Mouse (Mus musculus) gastrocnemius, adult 2 months (tissue): Measurements from ENCODE around the gene Slc25a39. TPM values are rescaled to one million over a fixed set of nuclear protein-coding genes. Genes with fewer than 3 reads are reported as not detected.

Experiments used
- DNase-seq: peaks from one replicate; pipeline ENCODE4 v3.0.0; 2022
- H3K27ac ChIP-seq: fragments of 200-600 bp; 2 replicates; pipeline ENCODE4 v1.8.1; 2022; ENCODE audit warnings: mild to moderate bottlenecking
- H3K4me3 ChIP-seq: fragments of 200-600 bp; 2 replicates; pipeline ENCODE4 v1.8.1; 2022; ENCODE audit warnings: mild to moderate bottlenecking, moderate library complexity
- CTCF ChIP-seq: fragments of 200-600 bp; IDR thresholded peaks from 2 replicates; pipeline ENCODE4 v1.8.1; 2022; ENCODE audit warnings: antibody characterized with exemption, mild to moderate bottlenecking, moderate library complexity
- intact Hi-C: fragments of 180-260 bp; cut with DNase I; formaldehyde crosslinking; loops from one replicate; pipeline ENCODE4 v1.15.1; 2025
- total RNA-seq, 2 experiments: library from RNA; stranded (reverse); gene quantifications; 2 replicates each; pipeline ENCODE4 v1.2.3; 2021

Gene Slc25a39
- total RNA-seq, 2 experiments from 2014 or later = 51.4 to 76.4 TPM

DNA sequence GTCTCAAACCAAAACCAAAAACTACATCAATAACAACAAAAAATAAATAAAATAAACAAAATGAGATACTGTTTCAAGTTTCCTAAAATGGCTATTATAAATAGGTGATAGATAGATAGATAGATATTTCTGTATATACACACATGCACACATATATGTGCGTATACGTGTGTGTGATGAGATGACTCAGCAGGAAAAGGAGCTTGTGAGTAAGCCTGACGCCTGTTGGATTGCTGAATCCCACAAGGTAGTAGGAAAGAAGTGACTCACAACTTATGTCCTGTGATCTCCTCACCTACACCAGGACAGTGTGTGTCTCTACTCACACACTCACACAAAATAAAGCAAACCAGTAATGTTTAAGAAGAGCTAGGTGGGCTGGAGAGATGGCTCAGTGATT, 25.0 kb downstream of the Slc25a39 start:
- TF ChIP-seq CTCF = no peak
- Histone ChIP-seq H3K27ac (no peak overlapping the region), H3K4me3 (no peak overlapping the region)
- DNase-seq = no peak
- intact Hi-C loops = no loop called here

DNA sequence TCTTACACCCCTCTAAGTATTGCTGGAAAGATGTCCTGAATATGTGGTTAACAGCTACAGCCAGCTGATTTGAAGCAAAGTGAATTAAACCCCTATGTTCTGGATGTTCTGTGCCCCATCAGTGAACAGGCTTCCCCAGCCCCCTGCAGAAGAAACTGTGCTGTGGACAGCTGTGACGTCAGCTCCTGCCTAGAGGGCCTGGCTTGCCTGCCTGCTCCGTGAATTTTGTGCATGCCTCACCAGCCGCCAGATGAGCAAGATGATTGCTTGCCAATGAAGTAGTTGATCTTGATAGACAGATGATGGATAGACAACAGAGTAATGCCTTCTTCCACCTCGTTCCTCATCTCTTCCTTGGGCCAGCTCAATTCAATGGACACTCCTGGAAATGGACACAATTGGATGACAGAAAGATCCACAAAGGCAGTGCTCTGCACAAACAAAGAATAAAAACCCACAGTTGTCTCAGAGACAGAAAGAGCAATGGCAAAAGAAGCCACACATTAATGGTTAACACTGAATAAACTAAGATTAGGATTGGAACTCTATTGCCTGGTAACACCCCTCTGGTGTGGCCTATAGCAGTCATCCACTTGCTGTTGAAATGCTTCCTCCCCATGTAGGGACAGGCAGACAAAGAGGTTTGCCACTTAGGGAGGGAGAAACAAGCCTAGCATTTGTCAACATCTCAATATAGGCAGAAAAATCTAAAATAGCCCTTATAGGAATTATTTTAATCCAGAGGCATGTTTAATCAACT, 26.2 kb downstream of the Slc25a39 start:
- H3K27ac ChIP-seq = no peak overlapping the region
- H3K4me3 ChIP-seq = no peak overlapping the region
- TF ChIP-seq CTCF = no peak
- peak; percentile 4 for DNase-seq
- intact Hi-C loops = no loop called here

DNA sequence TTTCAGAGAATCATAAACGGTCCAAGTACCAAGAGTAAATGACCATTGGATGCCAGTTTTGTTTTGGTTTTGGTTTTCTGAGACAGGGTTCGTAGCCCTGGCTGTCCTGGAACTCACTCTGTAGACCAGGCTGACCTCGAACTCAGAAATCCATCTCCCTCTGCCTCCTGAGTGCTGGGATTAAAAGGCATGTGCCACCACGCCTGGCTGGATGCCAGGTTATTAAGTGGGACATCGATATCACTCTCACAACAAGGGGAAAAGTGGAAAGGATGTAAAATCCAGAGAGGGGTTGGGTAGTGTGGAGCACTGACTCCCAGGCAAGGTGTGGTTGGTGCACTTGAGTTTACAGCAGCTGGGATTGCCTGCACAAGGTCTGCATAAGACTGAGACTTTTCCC, 27.7 kb downstream of the Slc25a39 start:
- intact Hi-C loops = no loop called here
- TF ChIP-seq CTCF = no peak
- H3K4me3 ChIP-seq = no peak overlapping the region
- H3K27ac ChIP-seq = no peak overlapping the region
- DNase-seq = peak; percentile 6

DNA sequence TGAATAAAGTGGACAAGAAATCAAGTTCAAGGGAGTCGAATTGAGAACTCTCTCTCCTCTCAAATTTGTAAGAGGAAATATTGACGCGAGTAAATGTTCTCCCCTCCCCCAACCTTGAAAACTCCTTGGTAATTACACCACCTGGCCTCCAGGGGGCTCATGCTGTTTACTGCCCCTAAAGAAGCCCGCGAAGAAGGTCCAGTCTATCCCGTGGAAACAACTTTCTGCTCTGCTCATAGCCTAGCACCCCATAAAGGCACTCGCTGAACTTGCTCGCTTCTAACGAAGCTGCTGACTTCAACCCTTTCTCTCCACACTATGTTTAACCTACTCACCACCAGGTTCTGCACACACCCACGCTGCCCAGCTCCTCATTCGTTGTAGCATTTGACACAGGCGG, 30.6 kb downstream of the Slc25a39 start:
- no peak for DNase-seq
- TF ChIP-seq CTCF = peak; percentile 24; the same call in 1 of the 2 replicates
- intact Hi-C loops = no loop called here

DNA sequence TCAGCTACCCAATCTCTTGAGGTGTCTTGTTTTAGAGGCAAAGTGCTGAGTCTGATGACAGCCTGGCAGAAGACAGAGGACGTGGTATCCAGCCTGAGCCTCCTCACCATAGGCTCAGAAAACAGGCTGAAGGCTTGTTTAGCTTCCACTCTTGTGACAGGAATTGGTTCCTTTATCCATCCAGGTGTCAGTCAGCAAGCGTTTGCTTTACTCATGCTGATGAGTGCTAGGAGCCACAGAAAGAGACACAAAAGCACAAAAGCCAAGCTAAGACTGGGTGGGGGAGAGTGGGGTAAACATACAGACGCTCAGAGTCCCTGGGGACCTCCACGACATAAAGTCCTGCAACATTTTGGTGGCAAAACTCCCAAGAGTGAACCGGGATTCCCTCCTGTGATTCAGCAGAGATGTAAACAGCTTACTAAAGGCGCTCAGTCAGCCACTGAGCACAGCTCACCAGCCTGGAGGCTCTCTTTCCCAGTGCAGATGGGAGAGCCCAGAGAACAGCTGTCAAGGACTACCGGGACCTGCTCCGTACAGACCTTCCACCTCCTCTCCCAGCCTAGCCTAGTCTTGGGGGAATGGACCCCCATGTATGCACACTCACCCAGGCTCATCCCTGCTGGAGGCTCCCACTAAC, 31.4 kb downstream of the Slc25a39 start:
- Histone ChIP-seq H3K4me3 (peak overlapping the region; percentile 68), H3K27ac (peak overlapping the region; percentile 67)
- intact Hi-C loops = no loop called here
- DNase-seq = no peak
- no peak for TF ChIP-seq CTCF

More for the DNA sequence above, 30.6 kb downstream of the Slc25a39 start:
- no peak overlapping the region for H3K27ac ChIP-seq
- no peak overlapping the region for H3K4me3 ChIP-seq

DNA sequence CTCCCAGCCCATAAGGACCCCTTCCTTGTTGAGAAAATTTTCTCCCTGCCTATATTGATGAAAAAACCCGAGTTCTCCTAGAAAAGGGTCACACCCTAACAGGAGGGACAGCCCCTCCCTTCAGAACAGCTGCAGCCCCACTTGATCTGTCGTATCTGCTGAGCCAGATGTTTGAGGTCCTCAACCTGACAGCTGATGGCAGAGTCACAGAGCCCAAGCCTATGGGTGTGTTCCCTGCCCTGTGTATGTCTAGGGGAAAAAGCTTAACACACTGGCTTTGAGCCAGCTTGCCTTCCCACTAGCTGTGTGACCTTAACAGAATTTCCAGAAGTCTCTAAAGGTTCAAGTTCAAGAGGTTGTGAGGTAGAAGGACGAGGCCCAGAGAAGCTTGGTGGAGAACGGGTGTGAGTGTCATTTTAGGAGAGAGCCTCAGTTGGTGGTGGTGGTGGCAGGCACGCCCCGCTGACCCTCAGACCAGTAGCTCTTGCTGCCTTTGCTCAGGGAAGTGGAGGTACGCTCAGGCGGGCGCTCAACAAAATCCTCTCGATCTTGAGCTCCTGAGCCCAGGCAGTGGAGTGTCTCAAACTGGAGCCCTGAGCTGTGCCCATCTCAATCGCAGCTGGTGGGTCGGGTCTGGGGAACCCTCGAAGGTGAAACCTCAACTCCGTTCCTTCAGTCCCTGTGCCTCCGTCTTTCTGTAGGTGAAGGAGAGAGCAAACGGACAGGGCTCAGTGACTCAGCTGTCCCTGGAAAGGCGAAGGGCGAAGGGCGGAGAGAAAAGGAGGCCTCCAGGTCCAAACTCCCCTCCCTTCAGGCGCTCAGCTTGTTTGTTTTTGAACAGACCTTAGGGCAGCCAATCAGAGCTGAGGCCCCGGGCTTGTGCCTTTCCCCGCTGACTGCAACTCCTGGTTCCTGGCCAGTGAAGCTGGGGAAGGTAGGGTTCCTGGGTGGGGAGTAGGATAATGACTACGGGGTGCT, 32.3 kb downstream of the Slc25a39 start:
- peak; percentile 63 for DNase-seq
- Histone ChIP-seq H3K4me3 (peak overlapping the region; percentile 68), H3K27ac (peak overlapping the region; percentile 67)
- intact Hi-C loops = no loop called here
- no peak for TF ChIP-seq CTCF

DNA sequence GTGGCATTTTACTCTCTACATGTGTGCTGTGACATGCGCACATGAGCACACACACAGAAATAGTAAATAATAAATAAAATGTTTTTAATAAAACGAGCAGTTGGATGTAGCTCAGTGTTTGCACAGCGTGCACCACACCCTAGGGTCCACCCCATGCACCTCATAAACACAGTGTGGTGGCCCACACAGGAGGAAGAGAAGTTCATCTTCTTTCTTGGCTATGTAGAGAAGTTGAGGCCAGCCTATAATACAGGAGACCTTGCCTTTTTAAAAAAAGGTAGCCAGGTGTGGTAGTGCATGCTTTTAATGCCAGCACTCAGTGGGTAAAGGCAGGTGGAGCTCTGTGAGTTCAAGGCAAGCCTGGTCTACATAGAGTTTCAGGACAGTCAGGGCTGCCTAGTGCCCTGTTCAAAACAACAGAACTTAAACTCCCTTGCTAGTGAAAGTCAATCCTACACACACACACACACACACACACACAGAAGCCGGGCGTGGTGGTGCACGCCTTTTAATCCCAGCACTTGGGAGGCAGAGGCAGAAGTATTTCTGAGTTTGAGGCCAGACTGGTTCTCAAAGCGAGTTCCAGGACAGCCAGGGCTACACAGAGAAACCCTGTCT, 33.5 kb downstream of the Slc25a39 start:
- intact Hi-C loops = no loop called here

DNA sequence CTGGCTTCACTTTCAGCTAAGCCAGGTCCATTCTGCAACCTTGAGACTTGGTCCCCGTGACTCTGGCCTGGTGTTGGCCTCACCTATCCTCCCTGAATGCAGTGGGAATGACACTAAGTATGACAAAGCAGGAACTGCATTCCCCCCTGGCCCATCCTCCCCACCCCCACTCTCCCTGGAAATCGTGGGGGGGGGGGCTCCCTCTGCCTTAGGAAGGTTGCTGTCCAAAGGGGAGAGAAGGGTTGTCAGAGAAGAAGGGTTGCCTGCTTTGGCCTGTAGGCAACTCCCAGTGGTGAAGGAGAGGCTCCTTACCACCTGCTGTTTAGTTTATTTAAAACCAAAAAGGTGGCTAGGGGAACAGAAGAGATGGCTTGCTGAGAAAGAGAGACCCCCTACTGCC, 34.1 kb downstream of the Slc25a39 start:
- no peak for TF ChIP-seq CTCF
- no peak for DNase-seq
- no peak overlapping the region for H3K27ac ChIP-seq
- intact Hi-C loops = no loop called here
- H3K4me3 ChIP-seq = no peak overlapping the region

More for the DNA sequence above, 33.5 kb downstream of the Slc25a39 start:
- H3K4me3 ChIP-seq = no peak overlapping the region
- DNase-seq = no peak
- no peak overlapping the region for H3K27ac ChIP-seq
- TF ChIP-seq CTCF = no peak

DNA sequence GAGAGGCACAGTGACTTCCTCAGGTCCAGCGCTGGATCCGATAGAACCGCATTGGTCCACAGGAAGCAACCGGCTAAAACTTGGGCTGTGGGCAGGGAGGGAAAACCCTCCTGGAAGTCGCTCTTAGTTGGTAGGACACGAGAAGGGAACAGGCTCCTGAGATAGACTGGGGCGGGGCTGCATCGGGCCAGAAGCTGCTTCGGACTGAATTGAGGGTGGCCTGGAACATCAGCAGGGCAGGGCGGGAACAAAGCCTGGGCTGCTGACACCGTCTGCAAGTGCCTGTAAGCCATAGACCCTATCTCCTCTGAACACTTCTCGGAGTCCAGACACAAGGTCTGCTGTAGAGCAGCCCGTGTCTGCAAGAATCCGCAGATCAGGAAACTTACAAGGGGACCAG, 34.8 kb downstream of the Slc25a39 start:
- DNase-seq = no peak
- Histone ChIP-seq H3K27ac (no peak overlapping the region), H3K4me3 (no peak overlapping the region)
- intact Hi-C loops = no loop called here
- TF ChIP-seq CTCF = no peak

DNA sequence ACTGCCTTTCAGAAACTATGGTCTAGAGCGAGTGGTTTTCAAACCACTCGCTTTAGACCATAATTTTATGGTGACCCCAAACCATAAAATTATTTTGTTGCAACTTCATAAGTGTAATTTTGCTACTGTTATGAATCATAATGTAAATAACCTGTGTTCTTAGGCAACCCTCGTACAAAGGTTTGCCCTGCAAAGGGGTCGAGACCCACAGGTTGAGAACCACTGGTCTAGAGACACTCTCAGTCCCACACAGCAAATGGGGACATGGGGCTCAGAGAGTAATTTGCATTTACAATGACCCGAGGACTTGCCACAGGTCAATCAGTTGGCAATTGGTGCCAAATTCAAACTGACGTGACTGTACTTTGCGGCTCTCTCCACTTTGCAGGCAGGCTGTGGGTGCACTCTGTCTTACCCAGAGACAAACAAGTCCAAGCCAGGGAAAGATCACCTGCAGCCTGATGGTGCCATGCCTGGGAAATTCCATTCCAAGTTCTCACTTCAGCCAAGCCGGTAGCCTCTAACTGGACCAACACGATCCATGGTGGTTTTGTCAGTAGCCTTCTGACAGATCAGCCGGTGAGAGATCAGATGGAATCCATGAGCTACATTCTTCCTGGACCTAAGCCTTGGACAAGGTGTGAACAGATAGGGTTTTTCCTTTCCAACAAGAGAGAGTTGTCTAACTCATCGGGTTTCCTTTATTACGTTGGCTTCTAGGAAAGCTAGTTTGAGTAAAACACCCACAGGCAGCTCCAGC, 35.6 kb downstream of the Slc25a39 start:
- Histone ChIP-seq H3K27ac (no peak overlapping the region), H3K4me3 (no peak overlapping the region)
- TF ChIP-seq CTCF = no peak
- no peak for DNase-seq
- intact Hi-C loops = no loop called here

DNA sequence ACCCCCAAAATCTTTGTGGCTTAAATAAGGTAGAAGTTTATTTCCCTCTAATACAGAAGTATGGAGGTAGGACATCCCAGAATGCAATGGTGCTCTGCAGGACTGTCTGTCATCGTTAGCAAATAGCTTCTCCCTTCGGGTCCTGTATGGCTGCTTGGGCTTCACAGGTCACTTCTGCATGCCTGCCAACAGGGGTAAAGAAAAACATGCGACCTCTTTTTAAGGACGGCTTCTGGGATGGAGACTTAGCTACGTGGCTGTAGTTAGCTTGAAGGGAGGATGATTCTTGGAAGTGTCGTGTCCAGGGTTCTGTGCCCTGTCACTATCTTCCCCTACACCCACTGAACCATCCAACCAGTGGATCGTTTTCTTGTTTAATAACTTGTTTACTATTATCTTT, 37.5 kb downstream of the Slc25a39 start:
- Histone ChIP-seq H3K4me3 (no peak overlapping the region), H3K27ac (no peak overlapping the region)
- DNase-seq = no peak
- no peak for TF ChIP-seq CTCF
- intact Hi-C loops = no loop called here

DNA sequence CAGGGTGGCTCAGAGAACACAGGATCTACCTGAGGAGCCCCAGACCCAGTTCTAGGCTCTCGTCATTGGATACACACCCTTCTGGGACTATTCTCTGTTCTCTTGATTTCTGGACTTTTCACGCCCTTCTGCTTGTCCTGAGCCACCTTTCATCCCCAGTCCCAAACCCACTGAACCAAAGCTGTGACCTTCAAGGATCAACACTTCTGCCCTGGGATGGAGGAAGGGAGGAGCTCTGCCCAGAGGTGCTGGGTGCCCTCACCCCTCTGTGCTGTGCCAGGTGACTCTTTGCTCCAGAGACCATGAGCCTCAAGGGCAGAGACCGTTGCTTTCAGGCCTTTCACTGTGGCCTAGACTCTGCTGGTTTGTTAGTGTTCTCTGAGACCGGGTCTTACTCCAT, 38.5 kb downstream of the Slc25a39 start:
- Histone ChIP-seq H3K27ac (no peak overlapping the region), H3K4me3 (no peak overlapping the region)
- intact Hi-C loops = no loop called here
- TF ChIP-seq CTCF = no peak
- no peak for DNase-seq
